Mouse (Mus musculus): ENCODE data around the gene Gzmd. TPM values are rescaled to one million over a fixed set of nuclear protein-coding genes. Genes with fewer than 3 reads are reported as not detected.
A peak's percentile ranks its signal among the peaks of the same experiment; 100 is the strongest.

The Gzmd gene
- total RNA-seq, 2 experiments from 2014 or later: 0.37 TPM; not detected in 1

- ATAC-seq (replicated peaks; ENCODE audit: poor library complexity): peak; percentile 80
These were observed 47.2 kb downstream of the Gzmd start, which contains the start of gene Mcpt8 for GRCm38 (mm10) chr14:56085167-56085566. TSS of gene Mcpt8 (minus strand) at chr14:56085273.

GRCm38 (mm10) chr14:56082016-56082415, 50.4 kb downstream of the Gzmd start:
- no peak for ATAC-seq (replicated peaks; ENCODE audit: poor library complexity)

Other genes with a start within 250 kb of the Gzmd start
- gene Cbln3, start 248.2 kb downstream of the Gzmd start, total RNA-seq (2015): 0.17 TPM in 1 of 2 replicates, not detected in the other
- gene Cbln3, start 248.2 kb downstream of the Gzmd start, total RNA-seq (2017): 0.07 TPM in 1 of 2 replicates, not detected in the other
- gene Khnyn, start 247.7 kb downstream of the Gzmd start, total RNA-seq (2015): 4.6 and 6.1 TPM in 2 replicates
- gene Khnyn, start 247.7 kb downstream of the Gzmd start, total RNA-seq (2017): 14.3 and 15.3 TPM in 2 replicates
- gene Sdr39u1, start 232.3 kb downstream of the Gzmd start, total RNA-seq (2015): 11.7 and 18.2 TPM in 2 replicates
- 4.2 and 6.9 TPM in 2 replicates for gene Sdr39u1, start 232.3 kb downstream of the Gzmd start, total RNA-seq (2017)
- not detected in 2 replicates for gene Cma1, start 187.9 kb downstream of the Gzmd start, total RNA-seq (2015)
- gene Cma1, start 187.9 kb downstream of the Gzmd start, total RNA-seq (2017): not detected in 2 replicates
- gene Cma2, start 181.6 kb downstream of the Gzmd start, total RNA-seq (2015): not detected in 2 replicates
- gene Cma2, start 181.6 kb downstream of the Gzmd start, total RNA-seq (2017): not detected in 2 replicates
- not detected in 2 replicates for gene Mcpt1, start 114.6 kb downstream of the Gzmd start, total RNA-seq (2015)
- gene Mcpt1, start 114.6 kb downstream of the Gzmd start, total RNA-seq (2017): not detected in 2 replicates
- gene Mcpt9, start 102.1 kb downstream of the Gzmd start, total RNA-seq (2015): not detected in 2 replicates
- not detected in 2 replicates for gene Mcpt9, start 102.1 kb downstream of the Gzmd start, total RNA-seq (2017)
- gene Mcpt2, start 90.6 kb downstream of the Gzmd start, total RNA-seq (2015): not detected in 2 replicates
- gene Mcpt2, start 90.6 kb downstream of the Gzmd start, total RNA-seq (2017): not detected in 2 replicates
- not detected in 2 replicates for gene Mcpt4, start 70.3 kb downstream of the Gzmd start, total RNA-seq (2015)
- not detected in 2 replicates for gene Mcpt4, start 70.3 kb downstream of the Gzmd start, total RNA-seq (2017)
- 83.3 and 112 TPM in 2 replicates for gene Mcpt8, start 47.3 kb downstream of the Gzmd start, total RNA-seq (2015)
- gene Mcpt8, start 47.3 kb downstream of the Gzmd start, total RNA-seq (2017): 23.6 and 30.6 TPM in 2 replicates
- 4,330 and 4,812 TPM in 2 replicates for gene Ctsg, start 30.0 kb downstream of the Gzmd start, total RNA-seq (2015)
- gene Ctsg, start 30.0 kb downstream of the Gzmd start, total RNA-seq (2017): 4,060 and 4,327 TPM in 2 replicates
- not detected in 2 replicates for gene Gzme, start 12.0 kb downstream of the Gzmd start, total RNA-seq (2015)
- gene Gzme, start 12.0 kb downstream of the Gzmd start, total RNA-seq (2017): not detected in 2 replicates
- gene Gzmg, start 27.0 kb upstream of the Gzmd start, total RNA-seq (2015): not detected in 2 replicates
- gene Gzmg, start 27.0 kb upstream of the Gzmd start, total RNA-seq (2017): not detected in 2 replicates
- not detected in 2 replicates for gene Gzmn, start 42.0 kb upstream of the Gzmd start, total RNA-seq (2015)
- gene Gzmn, start 42.0 kb upstream of the Gzmd start, total RNA-seq (2017): not detected in 2 replicates
- not detected in 2 replicates for gene Gzmf, start 78.8 kb upstream of the Gzmd start, total RNA-seq (2015)
- not detected in 2 replicates for gene Gzmf, start 78.8 kb upstream of the Gzmd start, total RNA-seq (2017)
- not detected in 2 replicates for gene Gzmc, start 102.0 kb upstream of the Gzmd start, total RNA-seq (2015)
- not detected in 2 replicates for gene Gzmc, start 102.0 kb upstream of the Gzmd start, total RNA-seq (2017)
- gene Gzmb, start 129.7 kb upstream of the Gzmd start, total RNA-seq (2015): 3.5 TPM in 2 replicates
- 1.1 TPM in 2 replicates for gene Gzmb, start 129.7 kb upstream of the Gzmd start, total RNA-seq (2017)
- gene Atp12a, start 232.5 kb upstream of the Gzmd start, total RNA-seq (2015): not detected in 2 replicates
- gene Atp12a, start 232.5 kb upstream of the Gzmd start, total RNA-seq (2017): not detected in 2 replicates

Data from megakaryocyte progenitor cell, adult 5-6 weeks (primary cell).